Mouse (Mus musculus) ES-E14 (cell line): ENCODE data around the gene Ets1. TPM values are rescaled to one million over a fixed set of nuclear protein-coding genes. Genes with fewer than 3 reads are reported as not detected.

Experiments
- DNase-seq: peaks from one replicate; pipeline ENCODE4 v3.0.0-alpha.2; 2013; ENCODE audit warnings: low read depth, low spot score
- H3K27ac ChIP-seq: 2 replicates; pipeline ENCODE4 v1.5.1; 2012; ENCODE audit warnings: low read depth, mild to moderate bottlenecking, low read length, moderate library complexity, mixed read lengths; ENCODE audit not compliant: poor library complexity, insufficient read depth, severe bottlenecking
- H3K36me3 ChIP-seq: 2 replicates; pipeline ENCODE4 v1.6.1; 2012; ENCODE audit warnings: mild to moderate bottlenecking, low read length, moderate library complexity, mixed read lengths; ENCODE audit not compliant: control insufficient read depth, poor library complexity, insufficient read depth, severe bottlenecking
- H3K4me1 ChIP-seq, 2 experiments: fragments of 150-350 bp in 1 of 2; sonication (generic) in 1 of 2; 2 replicates each; pipeline ENCODE4 v1.6.1; 2012; ENCODE audit warnings: low read length in 2 of 2, mild to moderate bottlenecking in 1 of 2, mixed read lengths in 1 of 2; ENCODE audit not compliant: control insufficient read depth in 2 of 2, insufficient read depth in 2 of 2, poor library complexity in 1 of 2
- H3K4me3 ChIP-seq, 2 experiments: fragments of 150-350 bp in 1 of 2; sonication (generic) in 1 of 2; 2 replicates each; pipeline ENCODE4 v1.5.1; 2012; ENCODE audit warnings: low read length in 2 of 2, low read depth in 1 of 2, mild to moderate bottlenecking in 1 of 2, mixed read lengths in 1 of 2; ENCODE audit not compliant: insufficient read depth in 1 of 2, poor library complexity in 1 of 2, severe bottlenecking in 1 of 2
- H3K9ac ChIP-seq: 2 replicates; pipeline ENCODE4 v1.6.1; 2012; ENCODE audit warnings: low read depth, mild to moderate bottlenecking, low read length, mixed read lengths; ENCODE audit not compliant: poor library complexity, insufficient read depth, severe bottlenecking
- H3K9me3 ChIP-seq: fragments of 150-350 bp; sonication (generic); 2 replicates; pipeline ENCODE4 v1.6.1; 2012; ENCODE audit warnings: low read depth, mild to moderate bottlenecking, low read length; ENCODE audit not compliant: control insufficient read depth, insufficient read depth
- CHD2 ChIP-seq: IDR thresholded peaks from 2 replicates; pipeline ENCODE4 v1.6.1; 2014; ENCODE audit warnings: mild to moderate bottlenecking, low read depth, low read length, inconsistent platforms
- HCFC1 ChIP-seq: IDR thresholded peaks from 2 replicates; pipeline ENCODE4 v1.6.1; 2012; ENCODE audit warnings: low read length, inconsistent platforms, borderline replicate concordance; ENCODE audit not compliant: insufficient read depth
- MAFK ChIP-seq: IDR thresholded peaks from 2 replicates; pipeline ENCODE4 v1.6.1; 2014; ENCODE audit warnings: mild to moderate bottlenecking, low read depth, low read length, inconsistent platforms; ENCODE audit not compliant: insufficient read depth
- ZC3H11A ChIP-seq: IDR thresholded peaks from 2 replicates; pipeline ENCODE4 v1.6.1; 2012; ENCODE audit warnings: low read depth, mild to moderate bottlenecking, inconsistent platforms, low read length, borderline replicate concordance
- ZNF384 ChIP-seq: IDR thresholded peaks from 2 replicates; pipeline ENCODE4 v1.6.1; 2012; ENCODE audit warnings: low read depth, low read length, inconsistent platforms
- in situ Hi-C, 2 experiments: fragments of 600-800 bp; cut with MboI; formaldehyde crosslinking; loops; one replicate each; pipeline ENCODE4 v1.15.1; 2025; ENCODE audit warnings: low sequenced_read_pairs in 2 of 2, inconsistent platforms in 1 of 2; ENCODE audit not compliant: unreplicated experiment in 2 of 2
- total RNA-seq: library from RNA; depleted of rRNA; stranded (reverse); fragments of 300-350 nt; gene quantifications from 2 replicates; pipeline ENCODE4 v1.2.3, GENCODE M21; 2012

The Ets1 gene
- total RNA-seq, 1 experiment: 20.9 TPM

- TF ChIP-seq ZNF384 (no peak), ZC3H11A (no peak), MAFK (no peak), HCFC1 (no peak), CHD2 (no peak)
- Histone ChIP-seq H3K9ac (no peak overlapping the region), H3K4me3 (no peak overlapping the region), H3K4me1 (no peaks in the 10 kb centered on the region), H3K9me3 (no peaks in the 10 kb centered on the region), H3K27ac (no peak overlapping the region), H3K36me3 (no peaks in the 10 kb centered on the region)
- DNase-seq: no peak
- in situ Hi-C loops: no loop called here
These were observed 95.8 kb downstream of the Ets1 start for GRCm38 (mm10) chr9:32731787-32732186.

GRCm38 (mm10) chr9:32735071-32735470, 99.0 kb downstream of the Ets1 start:
- no peaks in the 10 kb centered on the region for H3K9me3 ChIP-seq
- H3K9ac ChIP-seq: no peak overlapping the region
- H3K4me3 ChIP-seq: no peak overlapping the region
- no peak for DNase-seq
- H3K4me1 ChIP-seq: no peaks in the 10 kb centered on the region
- in situ Hi-C loops: no loop called here
- TF ChIP-seq MAFK (no peak), HCFC1 (no peak), ZNF384 (no peak), CHD2 (no peak), ZC3H11A (no peak)
- no peaks in the 10 kb centered on the region for H3K36me3 ChIP-seq
- H3K27ac ChIP-seq: no peak overlapping the region

GRCm38 (mm10) chr9:32736051-32736450, 100.0 kb downstream of the Ets1 start:
- DNase-seq: no peak
- Histone ChIP-seq H3K4me3 (no peak overlapping the region), H3K9ac (no peak overlapping the region), H3K36me3 (no peaks in the 10 kb centered on the region), H3K9me3 (no peaks in the 10 kb centered on the region), H3K27ac (no peak overlapping the region), H3K4me1 (no peaks in the 10 kb centered on the region)
- no peak for TF ChIP-seq CHD2
- TF ChIP-seq HCFC1: no peak
- TF ChIP-seq MAFK: no peak
- no peak for TF ChIP-seq ZNF384
- no peak for TF ChIP-seq ZC3H11A
- in situ Hi-C loops: no loop called here

- Histone ChIP-seq H3K9ac (no peak overlapping the region), H3K36me3 (no peaks in the 10 kb centered on the region), H3K9me3 (no peaks in the 10 kb centered on the region), H3K27ac (no peak overlapping the region), H3K4me1 (no peaks in the 10 kb centered on the region), H3K4me3 (no peak overlapping the region)
- DNase-seq: no peak
- TF ChIP-seq ZNF384: no peak
- no peak for TF ChIP-seq ZC3H11A
- TF ChIP-seq MAFK: no peak
- no peak for TF ChIP-seq CHD2
- TF ChIP-seq HCFC1: no peak
- in situ Hi-C loops: no loop called here
These were observed 104.0 kb downstream of the Ets1 start for GRCm38 (mm10) chr9:32739988-32740387.

GRCm38 (mm10) chr9:32740751-32741387, 104.8 kb downstream of the Ets1 start:
- Histone ChIP-seq H3K36me3 (no peaks in the 10 kb centered on the region), H3K9me3 (no peaks in the 10 kb centered on the region), H3K9ac (no peak overlapping the region), H3K27ac (no peak overlapping the region), H3K4me1 (no peaks in the 10 kb centered on the region), H3K4me3 (no peak overlapping the region)
- in situ Hi-C loops: no loop called here
- no peak for DNase-seq
- TF ChIP-seq CHD2: no peak
- TF ChIP-seq ZC3H11A: no peak
- TF ChIP-seq ZNF384: no peak
- no peak for TF ChIP-seq MAFK
- no peak for TF ChIP-seq HCFC1
